Mouse (Mus musculus): ENCODE data around the gene Pabpc4. TPM values are rescaled to one million over a fixed set of nuclear protein-coding genes. Genes with fewer than 3 reads are reported as not detected.

The Pabpc4 gene
- total and polyA plus RNA-seq, 3 experiments = 394 to 684 TPM; not detected in 1

GRCm38 (mm10) chr4:123297195-123297960, 35.2 kb downstream of the Pabpc4 start:
- H3K27ac ChIP-seq (ENCODE audit: control insufficient read depth, low read depth, low read length) = no peak overlapping the region
- no peaks in the 10 kb centered on the region for H3K4me1 ChIP-seq (ENCODE audit: control insufficient read depth in 1 of 2, insufficient read depth in 2 of 2, low read length in 2 of 2)
- H3K9me3 ChIP-seq (replicated peaks; ENCODE audit: insufficient read depth, low read length) = no peaks in the 10 kb centered on the region
- H3K9ac ChIP-seq (ENCODE audit: control insufficient read depth, low read depth, low read length, poor library complexity, severe bottlenecking) = no peak overlapping the region
- peaks cover 0 to 34% of the 10 kb centered on the region in 2 experiments; a peak in 2 of 4 replicates for H3K36me3 ChIP-seq (ENCODE audit: control insufficient read depth in 1 of 2, insufficient read depth in 2 of 2, low read length in 2 of 2)
- no peaks in the 10 kb centered on the region for H3K27me3 ChIP-seq (ENCODE audit: control insufficient read depth in 1 of 2, insufficient read depth in 2 of 2, low read length in 2 of 2)
- H3K4me3 ChIP-seq (ENCODE audit: control insufficient read depth in 1 of 2, insufficient read depth in 1 of 2, low read depth in 2 of 2, low read length in 2 of 2) = no peak overlapping the region
- TF ChIP-seq ZKSCAN1 (IDR thresholded peaks at IDR 0.05; ENCODE audit: low read depth, low read length) (no peak), TCF12 (IDR thresholded peaks at IDR 0.05; ENCODE audit: low read depth, low read length) (no peak), ZNF384 (IDR thresholded peaks at IDR 0.05; ENCODE audit: low read depth, low read length) (no peak), BHLHE40 (IDR thresholded peaks at IDR 0.05; ENCODE audit: borderline replicate concordance, low read depth, low read length) (no peak), HCFC1 (IDR thresholded peaks at IDR 0.05; ENCODE audit: low read depth, low read length) (no peak), POLR2AphosphoS5 (IDR thresholded peaks at IDR 0.05; ENCODE audit: borderline replicate concordance, low read depth, low read length) (no peak), RAD21 (IDR thresholded peaks at IDR 0.05; ENCODE audit: low read depth, low read length) (no peak), MAX (IDR thresholded peaks at IDR 0.05; ENCODE audit: low read length) (no peak), MAZ (IDR thresholded peaks at IDR 0.05; ENCODE audit: low read depth, low read length) (no peak), MAFK (IDR thresholded peaks at IDR 0.05; ENCODE audit: borderline replicate concordance, low read depth, low read length) (no peak), SIN3A (IDR thresholded peaks at IDR 0.05; ENCODE audit: low read length) (no peak), CHD1 (IDR thresholded peaks at IDR 0.05; ENCODE audit: low read depth, low read length) (no peak), ZMIZ1 (IDR thresholded peaks at IDR 0.05; ENCODE audit: low read depth, low read length) (no peak), TAL1 (IDR thresholded peaks at IDR 0.05; ENCODE audit: low read length) (no peak), USF1 (IDR thresholded peaks at IDR 0.05; ENCODE audit: low read depth, low read length) (no peak), CHD2 (IDR thresholded peaks at IDR 0.05; ENCODE audit: low read length) (no peak), GATA1 (IDR thresholded peaks at IDR 0.05; ENCODE audit: low read depth, low read length) (no peak), KAT2A (conservative IDR thresholded peaks at IDR 0.05; ENCODE audit: low read depth, low read length) (no peak)
- DNase-seq (ENCODE audit: low read depth, low spot score) = no peak
- no peaks in the 10 kb centered on the region for H3K79me2 ChIP-seq (ENCODE audit: control insufficient read depth, insufficient read depth, low read length, poor library complexity)

GRCm38 (mm10) chr4:123298226-123298625, 36.1 kb downstream of the Pabpc4 start:
- Histone ChIP-seq H3K9ac (ENCODE audit: control insufficient read depth, low read depth, low read length, poor library complexity, severe bottlenecking) (no peak overlapping the region), H3K36me3 (ENCODE audit: control insufficient read depth in 1 of 2, insufficient read depth in 2 of 2, low read length in 2 of 2) (peaks cover 0 to 26% of the 10 kb centered on the region in 2 experiments; a peak in 2 of 4 replicates), H3K4me1 (ENCODE audit: control insufficient read depth in 1 of 2, insufficient read depth in 2 of 2, low read length in 2 of 2) (no peaks in the 10 kb centered on the region), H3K4me3 (ENCODE audit: control insufficient read depth in 1 of 2, insufficient read depth in 1 of 2, low read depth in 2 of 2, low read length in 2 of 2) (no peak overlapping the region), H3K79me2 (ENCODE audit: control insufficient read depth, insufficient read depth, low read length, poor library complexity) (no peaks in the 10 kb centered on the region), H3K27ac (ENCODE audit: control insufficient read depth, low read depth, low read length) (no peak overlapping the region), H3K27me3 (ENCODE audit: control insufficient read depth in 1 of 2, insufficient read depth in 2 of 2, low read length in 2 of 2) (no peaks in the 10 kb centered on the region), H3K9me3 (replicated peaks; ENCODE audit: insufficient read depth, low read length) (no peaks in the 10 kb centered on the region)
- DNase-seq (ENCODE audit: low read depth, low spot score) = no peak
- no peak for TF ChIP-seq USF1 (IDR thresholded peaks at IDR 0.05; ENCODE audit: low read depth, low read length)
- no peak for TF ChIP-seq POLR2AphosphoS2 (IDR thresholded peaks at IDR 0.05; ENCODE audit: low read length)
- TF ChIP-seq NRF1 (IDR thresholded peaks at IDR 0.05; ENCODE audit: insufficient read depth, low read depth, low read length, poor library complexity, severe bottlenecking) = no peak
- no peak for TF ChIP-seq POLR2AphosphoS5 (IDR thresholded peaks at IDR 0.05; ENCODE audit: borderline replicate concordance, low read depth, low read length)
- no peak for TF ChIP-seq CTCF (IDR thresholded peaks at IDR 0.05 in 2 of 3, conservative IDR thresholded peaks at IDR 0.05 in 1 of 3; ENCODE audit: control insufficient read depth in 1 of 3, insufficient read depth in 1 of 3, low read depth in 2 of 3, low read length in 3 of 3, poor library complexity in 1 of 3, severe bottlenecking in 1 of 3)
- TF ChIP-seq KAT2A (conservative IDR thresholded peaks at IDR 0.05; ENCODE audit: low read depth, low read length) = no peak
- no peak for TF ChIP-seq MYB (IDR thresholded peaks at IDR 0.05; ENCODE audit: low read depth, low read length)
- no peak for TF ChIP-seq MAZ (IDR thresholded peaks at IDR 0.05; ENCODE audit: low read depth, low read length)
- no peak for TF ChIP-seq NELFE (IDR thresholded peaks at IDR 0.05; ENCODE audit: low read depth, low read length)
- TF ChIP-seq ZC3H11A (IDR thresholded peaks at IDR 0.05; ENCODE audit: low read depth, low read length) = no peak
- no peak for TF ChIP-seq EP300 (IDR thresholded peaks at IDR 0.05; ENCODE audit: low read depth in 1 of 2, low read length in 2 of 2)
- TF ChIP-seq MXI1 (IDR thresholded peaks at IDR 0.05; ENCODE audit: low read depth, low read length) = no peak
- TF ChIP-seq POLR2A (IDR thresholded peaks at IDR 0.05; ENCODE audit: control insufficient read depth in 1 of 2, insufficient read depth in 1 of 2, low read depth in 1 of 2, low read length in 2 of 2, poor library complexity in 1 of 2) = no peak; a peak in 1 of 4 replicates
- TF ChIP-seq ZMIZ1 (IDR thresholded peaks at IDR 0.05; ENCODE audit: low read depth, low read length) = no peak
- no peak for TF ChIP-seq UBTF (IDR thresholded peaks at IDR 0.05; ENCODE audit: borderline replicate concordance, insufficient read depth, low read depth, low read length)
- no peak for TF ChIP-seq RAD21 (IDR thresholded peaks at IDR 0.05; ENCODE audit: low read depth, low read length)
- no peak for TF ChIP-seq ZKSCAN1 (IDR thresholded peaks at IDR 0.05; ENCODE audit: low read depth, low read length)
